Mouse (Mus musculus): Measurements from ENCODE around the gene Auh. TPM values are rescaled to one million over a fixed set of nuclear protein-coding genes. Genes with fewer than 3 reads are reported as not detected.

The Auh gene
- total and polyA plus RNA-seq, 3 experiments, result 68.5 to 191 (median 74.1) TPM

GRCm38 (mm10) chr13:52921065-52921825 lies 8.2 kb downstream of the Auh start (continued):
- TF ChIP-seq MAX (IDR thresholded peaks at IDR 0.05; ENCODE audit: low read length) (no peak), ZNF384 (IDR thresholded peaks at IDR 0.05; ENCODE audit: low read depth, low read length) (no peak), CTCF (conservative IDR thresholded peaks at IDR 0.05 in 1 of 2, IDR thresholded peaks at IDR 0.05 in 1 of 2; ENCODE audit: low read depth in 2 of 2, low read length in 2 of 2) (no peak), USF2 (conservative IDR thresholded peaks at IDR 0.05; ENCODE audit: low read depth, low read length) (no peak), EP300 (IDR thresholded peaks at IDR 0.05; ENCODE audit: low read length) (peak; percentile 35; the same call in 1 of the 2 replicates), IRF4 (IDR thresholded peaks at IDR 0.05; ENCODE audit: low read depth, low read length) (0 out of 2 replicates have a peak, but pooled peaks have one; percentile 43), CHD2 (IDR thresholded peaks at IDR 0.05; ENCODE audit: low read length) (no peak), ZMIZ1 (IDR thresholded peaks at IDR 0.05; ENCODE audit: low read depth, low read length) (no peak), USF1 (IDR thresholded peaks at IDR 0.05; ENCODE audit: low read depth, low read length) (no peak), NRF1 (IDR thresholded peaks at IDR 0.05; ENCODE audit: low read depth, low read length) (no peak), GABPA (IDR thresholded peaks at IDR 0.05; ENCODE audit: insufficient replicate concordance, low read depth, low read length) (no peak), KAT2A (IDR thresholded peaks at IDR 0.05; ENCODE audit: insufficient replicate concordance, low read length) (no peak), POLR2AphosphoS2 (IDR thresholded peaks at IDR 0.05; ENCODE audit: low read depth, low read length) (no peak), RCOR1 (conservative IDR thresholded peaks at IDR 0.05; ENCODE audit: low read depth, low read length) (no peak), PAX5 (IDR thresholded peaks at IDR 0.05; ENCODE audit: low read length) (no peak), ZKSCAN1 (IDR thresholded peaks at IDR 0.05; ENCODE audit: borderline replicate concordance, low read depth, low read length) (no peak), POLR2A (IDR thresholded peaks at IDR 0.05; ENCODE audit: low read depth, low read length) (peak; percentile 53; the same call in 1 of the 2 replicates), CHD1 (IDR thresholded peaks at IDR 0.05; ENCODE audit: low read depth, low read length) (no peak; the same call in 1 of the 2 replicates), JUND (conservative IDR thresholded peaks at IDR 0.05; ENCODE audit: low read depth, low read length) (no peak), RAD21 (IDR thresholded peaks at IDR 0.05; ENCODE audit: low read depth, low read length) (no peak)

DNA sequence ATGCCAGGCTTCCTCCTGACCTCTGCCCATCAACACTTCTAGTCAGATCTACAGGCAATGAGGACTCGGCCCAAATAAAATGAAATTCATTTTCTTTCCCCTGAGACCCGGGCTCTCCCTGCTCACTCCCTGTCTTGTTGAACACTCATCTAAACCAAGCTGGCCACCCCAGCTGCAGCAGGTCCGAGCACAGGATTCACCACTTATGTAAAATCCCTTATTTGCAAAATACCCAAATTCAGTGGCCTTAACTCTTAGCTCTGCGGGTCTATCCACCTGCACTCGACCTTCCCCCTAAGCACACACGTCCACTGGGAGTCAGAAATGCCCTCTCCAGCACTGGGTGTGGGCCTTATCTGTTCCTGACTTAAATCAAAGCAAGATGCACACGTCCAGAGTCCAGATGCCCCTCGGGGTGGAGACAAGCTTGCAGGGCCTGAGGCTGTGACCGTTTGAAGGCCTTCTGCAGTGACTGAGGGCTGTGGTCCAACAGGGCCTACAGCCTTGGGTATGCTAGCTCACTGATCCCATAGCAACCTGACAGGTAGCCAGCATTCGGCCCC lies 9.6 kb downstream of the Auh start:
- peak overlapping the region; percentile 97 for H3K9ac ChIP-seq (ENCODE audit: insufficient read depth, low read depth)
- peak overlapping the region; percentile 57 to 78 (median 58) for H3K4me3 ChIP-seq (replicated peaks in 1 of 3; ENCODE audit: low read depth in 2 of 3, low read length in 2 of 3, poor library complexity in 1 of 3)
- DNase-seq (ENCODE audit: extremely low read depth), result peak; percentile 91
- H3K9me3 ChIP-seq (replicated peaks; ENCODE audit: low read length), result peaks cover under 1% of the 10 kb centered on the region
- H3K27me3 ChIP-seq (replicated peaks), result no peaks in the 10 kb centered on the region
- H3K36me3 ChIP-seq (replicated peaks in 1 of 2; ENCODE audit: control insufficient read depth in 1 of 2, insufficient read depth in 1 of 2, low read length in 1 of 2), result peaks cover 2 to 36% of the 10 kb centered on the region in 2 experiments
- peak overlapping the region; percentile 100 for H3K27ac ChIP-seq (ENCODE audit: insufficient read depth, low read depth)
- dilution Hi-C loops (cut with MboI; ENCODE audit: extremely low pct_ligation_motif_present, extremely low pct_unique_long_range_greater_than_20kb, low sequenced_read_pairs) (no loop called here), in situ Hi-C loops (cut with MboI; ENCODE audit: low pct_ligation_motif_present, low pct_unique_long_range_greater_than_20kb, low sequenced_read_pairs) (loop anchor here (5.0 to 10.0 kb wide), 3 partner anchors 52 to 125 kb away; no protein-coding TSS in a partner anchor)
- peaks cover 82% of the 10 kb centered on the region for H3K79me2 ChIP-seq (replicated peaks; ENCODE audit: control insufficient read depth, extremely low read depth, insufficient read depth, poor library complexity, severe bottlenecking)
- peaks cover 20 to 56% of the 10 kb centered on the region in 2 experiments for H3K4me1 ChIP-seq (ENCODE audit: control insufficient read depth in 1 of 2, insufficient read depth in 2 of 2)
- peak overlapping the region; percentile 96 for H3K4me2 ChIP-seq (ENCODE audit: insufficient read depth, low read depth, poor library complexity, severe bottlenecking)
- TF ChIP-seq TBP (conservative IDR thresholded peaks at IDR 0.05; ENCODE audit: low read depth, low read length) (peak; percentile 93), MAX (IDR thresholded peaks at IDR 0.05; ENCODE audit: low read length) (peak; percentile 53), POLR2AphosphoS2 (IDR thresholded peaks at IDR 0.05; ENCODE audit: low read depth, low read length) (no peak), MAFK (IDR thresholded peaks at IDR 0.05; ENCODE audit: insufficient replicate concordance, low read length) (peak; percentile 75), NELFE (IDR thresholded peaks at IDR 0.05; ENCODE audit: low read depth, low read length) (peak; percentile 83), ELF1 (IDR thresholded peaks at IDR 0.05; ENCODE audit: low read depth, low read length) (0 out of 2 replicates have a peak, but pooled peaks have one; percentile 10), CTCF (conservative IDR thresholded peaks at IDR 0.05 in 1 of 2, IDR thresholded peaks at IDR 0.05 in 1 of 2; ENCODE audit: low read depth in 2 of 2, low read length in 2 of 2) (no peak), PAX5 (IDR thresholded peaks at IDR 0.05; ENCODE audit: low read length) (no peak), POLR2A (IDR thresholded peaks at IDR 0.05; ENCODE audit: low read depth, low read length) (peak; percentile 77), UBTF (IDR thresholded peaks at IDR 0.05; ENCODE audit: low read depth, low read length) (0 out of 2 replicates have a peak, but pooled peaks have one; percentile 36), ZNF384 (IDR thresholded peaks at IDR 0.05; ENCODE audit: low read depth, low read length) (no peak; the same call in none of the 2 replicates), GABPA (IDR thresholded peaks at IDR 0.05; ENCODE audit: insufficient replicate concordance, low read depth, low read length) (no peak), ZKSCAN1 (IDR thresholded peaks at IDR 0.05; ENCODE audit: borderline replicate concordance, low read depth, low read length) (no peak), SIN3A (IDR thresholded peaks at IDR 0.05; ENCODE audit: low read length) (peak; percentile 95), NRF1 (IDR thresholded peaks at IDR 0.05; ENCODE audit: low read depth, low read length) (no peak), MEF2A (IDR thresholded peaks at IDR 0.05; ENCODE audit: borderline replicate concordance, low read depth, low read length) (peak; percentile 92), CHD1 (IDR thresholded peaks at IDR 0.05; ENCODE audit: low read depth, low read length) (no peak), ZMIZ1 (IDR thresholded peaks at IDR 0.05; ENCODE audit: low read depth, low read length) (peak; percentile 92), KAT2A (IDR thresholded peaks at IDR 0.05; ENCODE audit: insufficient replicate concordance, low read length) (peak; percentile 79), JUN (IDR thresholded peaks at IDR 0.05; ENCODE audit: insufficient read depth, low read depth, low read length) (peak; percentile 41; the same call in 1 of the 2 replicates), MAZ (IDR thresholded peaks at IDR 0.05; ENCODE audit: low read depth, low read length) (peak; percentile 85), ETS1 (conservative IDR thresholded peaks at IDR 0.05; ENCODE audit: low read depth, low read length) (peak; percentile 96), JUND (conservative IDR thresholded peaks at IDR 0.05; ENCODE audit: low read depth, low read length) (peak; percentile 73), RAD21 (IDR thresholded peaks at IDR 0.05; ENCODE audit: low read depth, low read length) (no peak; the same call in none of the 2 replicates), CHD2 (IDR thresholded peaks at IDR 0.05; ENCODE audit: low read length) (peak; percentile 75), BHLHE40 (IDR thresholded peaks at IDR 0.05; ENCODE audit: low read depth, low read length) (peak; percentile 91)
